Mouse (Mus musculus) NIH3T3 (cell line): Measurements from ENCODE around the gene Rad9a.

Experiments
- DNase-seq: peaks from one replicate; pipeline ENCODE4 v3.0.0-alpha.2; 2012; ENCODE audit warnings: low read depth

Rad9a gene

GRCm38 (mm10) chr19:4193129-4193528 lies 8.3 kb downstream of the Rad9a start:
- DNase-seq: no peak

GRCm38 (mm10) chr19:4192251-4192985 lies 9.0 kb downstream of the Rad9a start:
- peak; percentile 57 for DNase-seq

GRCm38 (mm10) chr19:4191528-4192250 lies 9.8 kb downstream of the Rad9a start, which contains the start of gene Ppp1ca:
TSS of gene Ppp1ca (plus strand) at chr19:4192065.
- DNase-seq: peak; percentile 99

- no peak for DNase-seq
Observed at GRCm38 (mm10) chr19:4190831-4191334, 10.6 kb downstream of the Rad9a start, which contains the start of gene Tbc1d10c. TSS of gene Tbc1d10c (minus strand) at chr19:4191284.

GRCm38 (mm10) chr19:4189051-4189620 lies 12.3 kb downstream of the Rad9a start:
- DNase-seq: no peak

- no peak for DNase-seq
Observed at GRCm38 (mm10) chr19:4187303-4187702, 14.2 kb downstream of the Rad9a start.

GRCm38 (mm10) chr19:4184976-4185975 lies 16.2 kb downstream of the Rad9a start:
- no peak for DNase-seq

GRCm38 (mm10) chr19:4183689-4184088 lies 17.8 kb downstream of the Rad9a start:
- no peak for DNase-seq

GRCm38 (mm10) chr19:4181892-4182291 lies 19.6 kb downstream of the Rad9a start:
- DNase-seq: peak; percentile 83

- no peak for DNase-seq
Observed at GRCm38 (mm10) chr19:4180411-4180810, 21.1 kb downstream of the Rad9a start.

GRCm38 (mm10) chr19:4175368-4175947 lies 26.0 kb downstream of the Rad9a start, which contains the start of gene Carns1:
TSS of gene Carns1 (minus strand) at chr19:4175479.
- DNase-seq: peak; percentile 57

GRCm38 (mm10) chr19:4172925-4173324 lies 28.5 kb downstream of the Rad9a start:
- DNase-seq: no peak

- DNase-seq: peak; percentile 53
Observed at GRCm38 (mm10) chr19:4171393-4172290, 29.8 kb downstream of the Rad9a start.

- no peak for DNase-seq
Observed at GRCm38 (mm10) chr19:4170723-4171392, 30.6 kb downstream of the Rad9a start.

- no peak for DNase-seq
Observed at GRCm38 (mm10) chr19:4169810-4170209, 31.7 kb downstream of the Rad9a start.

- peak; percentile 100 for DNase-seq
Observed at GRCm38 (mm10) chr19:4169378-4169784, 32.1 kb downstream of the Rad9a start.

- no peak for DNase-seq
Observed at GRCm38 (mm10) chr19:4166678-4167476, 34.6 kb downstream of the Rad9a start.

- no peak for DNase-seq
Observed at GRCm38 (mm10) chr19:4164721-4165120, 36.7 kb downstream of the Rad9a start.
